In genomic region chr17:43147935-43148334, GRCm38 (mm10) we compare ENCODE assay signal across 13 mouse cellular contexts.
DNase-seq lines count a peak whose midpoint lies in the region; ATAC-seq and TF ChIP-seq lines count a peak whose summit lies in the region.
"Had no signal": no experiment of that assay in that cellular context is flagged by ENCODE, and none has a peak within 500 bp of the region (broad histone marks: within the 10 kb centered on the region; RNA-seq: fewer than 3 reads in every experiment).

No protein-coding gene starts in this region.

- no peak overlapping the region for H3K4me2 ChIP-seq in heart, embryonic 15.5 days

- H3K79me2 ChIP-seq in heart, adult 2 months (replicated peaks; ENCODE audit: control insufficient read depth, insufficient read depth, low read length): no peaks in the 10 kb centered on the region

- no peak for TF ChIP-seq EP300 in heart, adult 2 months (IDR thresholded peaks at IDR 0.05; ENCODE audit: insufficient read depth, low read depth, low read length)

- DNase-seq in heart, adult 2 months: no peak
- DNase-seq in ES-CJ7 (ENCODE audit: low read depth, low spot score): peak; percentile 46
- peak; percentile 49 for DNase-seq in embryonic facial prominence, embryonic 10.5 days (ENCODE audit: low spot score)
- peak; percentile 49 for DNase-seq in kidney, postnatal 14 days
- no peak for DNase-seq in frontal cortex, postnatal 36 days (ENCODE audit: low spot score in 2 of 2)
- no peak for DNase-seq in layer of hippocampus, adult 2 months (ENCODE audit: low spot score in 2 of 2)
- DNase-seq in lung, postnatal 14 days: no peak
- DNase-seq: gastrocnemius, postnatal 36 days; lung, postnatal 4 days had no signal

- 0 out of 2 replicates have a peak, but pooled peaks have one; percentile 53 for ATAC-seq in heart, embryonic 15.5 days (replicated peaks; ENCODE audit: insufficient number of reproducible peaks, insufficient read depth, low FRiP score, low read depth)

- no peak for TF ChIP-seq CTCF in heart, adult 2 months (IDR thresholded peaks at IDR 0.05)
- no peak for TF ChIP-seq CTCF in layer of hippocampus, adult 2 months (conservative IDR thresholded peaks at IDR 0.05)

- 6% methylated on average over 3 of the region's 3 CpGs for WGBS in heart, embryonic 15.5 days
- WGBS in heart, adult 2 months: 4% methylated on average over 3 of the region's 3 CpGs
- 5% methylated on average over 3 of the region's 3 CpGs for WGBS in embryonic facial prominence, embryonic 10.5 days

- no peaks in the 10 kb centered on the region for H3K27me3 ChIP-seq in heart, embryonic 15.5 days
- H3K27me3 ChIP-seq in heart, adult 2 months (ENCODE audit: control insufficient read depth, insufficient read depth, low read length): no peaks in the 10 kb centered on the region
- H3K27me3 ChIP-seq in embryonic facial prominence, embryonic 10.5 days (replicated peaks; ENCODE audit: low read depth, poor library complexity, severe bottlenecking): no peaks in the 10 kb centered on the region

- peaks cover 9% of the 10 kb centered on the region for H3K4me1 ChIP-seq in heart, embryonic 15.5 days (replicated peaks)
- H3K4me1 ChIP-seq in heart, adult 2 months (ENCODE audit: control insufficient read depth, insufficient read depth, low read length): peaks cover 1% of the 10 kb centered on the region; the same call in 1 of the 2 replicates
- H3K4me1 ChIP-seq in embryonic facial prominence, embryonic 10.5 days: peaks cover 22% of the 10 kb centered on the region

- H3K36me3 ChIP-seq in heart, embryonic 15.5 days: no peaks in the 10 kb centered on the region
- H3K36me3 ChIP-seq in heart, adult 2 months (ENCODE audit: control insufficient read depth, insufficient read depth, low read length): no peaks in the 10 kb centered on the region
- H3K36me3 ChIP-seq in embryonic facial prominence, embryonic 10.5 days (replicated peaks): no peaks in the 10 kb centered on the region

- no peak for TF ChIP-seq POLR2A in heart, adult 2 months (IDR thresholded peaks at IDR 0.05; ENCODE audit: insufficient read depth, low read depth, low read length)

- intact Hi-C loops in heart, adult 2 months (cut with DNase I): no loop called here

- no peaks in the 10 kb centered on the region for H3K9me3 ChIP-seq in heart, embryonic 15.5 days (replicated peaks)
- no peaks in the 10 kb centered on the region for H3K9me3 ChIP-seq in embryonic facial prominence, embryonic 10.5 days

- no peak overlapping the region for H3K4me3 ChIP-seq in heart, embryonic 15.5 days
- H3K4me3 ChIP-seq in heart, adult 2 months: no peak overlapping the region
- no peak overlapping the region for H3K4me3 ChIP-seq in embryonic facial prominence, embryonic 10.5 days
- H3K4me3 ChIP-seq in layer of hippocampus, adult 2 months: no peak overlapping the region
- H3K4me3 ChIP-seq: erythroblast, embryonic 14.5 days; myocyte had no signal

- no peak overlapping the region for H3K9ac ChIP-seq in heart, embryonic 15.5 days
- H3K9ac ChIP-seq in heart, adult 2 months (ENCODE audit: low read depth, low read length): no peak overlapping the region

- H3K27ac ChIP-seq in heart, embryonic 15.5 days: no peak overlapping the region
- H3K27ac ChIP-seq in heart, adult 2 months: no peak overlapping the region
- H3K27ac ChIP-seq in embryonic facial prominence, embryonic 10.5 days (replicated peaks): 0 out of 2 replicates have a peak overlapping the region, but pooled peaks have one; percentile 44
- H3K27ac ChIP-seq in layer of hippocampus, adult 2 months: no peak overlapping the region
- H3K27ac ChIP-seq: stomach, postnatal 0 days had no signal

Comparison
In these comparisons a context has a peak if more than half of its experiments do, and no peak if none do; other contexts are left out.
1. DNase-seq: peak in ES-CJ7 (single experiment), embryonic facial prominence, embryonic 10.5 days (single experiment) and kidney, postnatal 14 days (single experiment); none in heart, adult 2 months (0 of 2), frontal cortex, postnatal 36 days (0 of 2), layer of hippocampus, adult 2 months (0 of 2) and lung, postnatal 14 days (single experiment).